Mouse (Mus musculus): ENCODE measurements around the gene Arhgef28. TPM values are rescaled to one million over a fixed set of nuclear protein-coding genes. Genes with fewer than 3 reads are reported as not detected.

The Arhgef28 gene
- polyA plus RNA-seq, 1 experiment from 2014 or later: 23.7 TPM

DNA sequence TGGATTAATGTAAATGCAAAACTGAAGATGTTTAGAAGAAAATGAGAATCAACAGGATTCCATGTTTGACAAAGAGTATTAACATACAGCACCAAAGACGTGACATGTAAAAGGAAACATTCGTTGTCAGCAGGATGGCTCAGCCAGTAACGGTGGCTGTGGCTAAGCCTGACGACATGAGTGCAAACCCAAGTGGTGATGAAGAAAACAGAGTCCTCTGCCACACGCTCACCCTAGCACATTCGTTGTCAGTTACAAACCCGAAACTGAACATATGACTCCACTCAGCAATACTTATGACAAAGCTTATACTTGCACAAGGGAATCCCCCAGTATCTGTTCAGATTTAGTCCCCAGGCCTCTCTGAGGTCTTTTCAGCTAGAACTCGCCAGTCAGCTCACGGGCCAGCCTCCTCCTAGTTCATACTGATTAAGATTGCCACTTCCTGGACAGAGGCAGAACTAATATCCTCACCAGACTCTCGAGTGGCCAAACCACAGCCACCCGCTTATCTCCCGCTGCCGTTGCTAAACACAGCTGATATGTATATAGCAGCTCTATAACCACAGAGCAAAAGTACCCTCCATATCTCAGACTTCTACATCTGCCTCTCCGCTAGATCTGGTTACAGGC is 82.0 kb downstream of the Arhgef28 start:
- no peaks in the 10 kb centered on the region for H3K27me3 ChIP-seq
- H3K27ac ChIP-seq: no peak overlapping the region
- H3K4me3 ChIP-seq (replicated peaks): no peak overlapping the region
- WGBS: 80% methylated on average over 14 of the region's 14 CpGs
- H3K4me1 ChIP-seq (replicated peaks): peaks cover 17% of the 10 kb centered on the region
- H3K9ac ChIP-seq (replicated peaks): no peak overlapping the region
- no peak for ATAC-seq (ENCODE audit: insufficient number of reproducible peaks, insufficient read depth, low FRiP score, low TSS enrichment, low read depth)
- H3K4me2 ChIP-seq: no peak overlapping the region
- 0 out of 2 replicates have a peak, but pooled peaks cover 3% of the 10 kb centered on the region for H3K9me3 ChIP-seq
- H3K36me3 ChIP-seq: no peaks in the 10 kb centered on the region

- no peak overlapping the region for H3K4me2 ChIP-seq
Measured at GRCm38 (mm10) chr13:98122766-98123165, 83.5 kb downstream of the Arhgef28 start.

GRCm38 (mm10) chr13:98121993-98122392 is 84.2 kb downstream of the Arhgef28 start:
- WGBS: 80% methylated on average over 5 of the region's 5 CpGs
- Histone ChIP-seq H3K27me3 (no peaks in the 10 kb centered on the region), H3K27ac (no peak overlapping the region), H3K36me3 (no peaks in the 10 kb centered on the region), H3K4me1 (replicated peaks) (peaks cover 25% of the 10 kb centered on the region), H3K4me3 (replicated peaks) (no peak overlapping the region), H3K9ac (replicated peaks) (no peak overlapping the region), H3K4me2 (no peak overlapping the region), H3K9me3 (0 out of 2 replicates have a peak, but pooled peaks cover 3% of the 10 kb centered on the region)
- no peak for ATAC-seq (ENCODE audit: insufficient number of reproducible peaks, insufficient read depth, low FRiP score, low TSS enrichment, low read depth)

More at GRCm38 (mm10) chr13:98122766-98123165, 83.5 kb downstream of the Arhgef28 start:
- WGBS: 74% methylated on average over 4 of the region's 4 CpGs
- Histone ChIP-seq H3K9me3 (0 out of 2 replicates have a peak, but pooled peaks cover 3% of the 10 kb centered on the region), H3K9ac (replicated peaks) (no peak overlapping the region), H3K27me3 (no peaks in the 10 kb centered on the region), H3K4me1 (replicated peaks) (peaks cover 25% of the 10 kb centered on the region), H3K36me3 (no peaks in the 10 kb centered on the region), H3K4me3 (replicated peaks) (no peak overlapping the region), H3K27ac (no peak overlapping the region)
- no peak for ATAC-seq (ENCODE audit: insufficient number of reproducible peaks, insufficient read depth, low FRiP score, low TSS enrichment, low read depth)

- H3K4me3 ChIP-seq (replicated peaks): no peak overlapping the region
- H3K4me2 ChIP-seq: no peak overlapping the region
- H3K36me3 ChIP-seq: no peaks in the 10 kb centered on the region
- no peak for ATAC-seq (ENCODE audit: insufficient number of reproducible peaks, insufficient read depth, low FRiP score, low TSS enrichment, low read depth)
- 0 out of 2 replicates have a peak, but pooled peaks cover 3% of the 10 kb centered on the region for H3K9me3 ChIP-seq
- H3K27ac ChIP-seq: no peak overlapping the region
- no peak overlapping the region for H3K9ac ChIP-seq (replicated peaks)
- WGBS: 87% methylated on average over 4 of the region's 4 CpGs
- peaks cover 25% of the 10 kb centered on the region for H3K4me1 ChIP-seq (replicated peaks)
- H3K27me3 ChIP-seq: 0 out of 2 replicates have a peak, but pooled peaks cover 2% of the 10 kb centered on the region
Measured at GRCm38 (mm10) chr13:98121124-98121470, 85.1 kb downstream of the Arhgef28 start.

DNA sequence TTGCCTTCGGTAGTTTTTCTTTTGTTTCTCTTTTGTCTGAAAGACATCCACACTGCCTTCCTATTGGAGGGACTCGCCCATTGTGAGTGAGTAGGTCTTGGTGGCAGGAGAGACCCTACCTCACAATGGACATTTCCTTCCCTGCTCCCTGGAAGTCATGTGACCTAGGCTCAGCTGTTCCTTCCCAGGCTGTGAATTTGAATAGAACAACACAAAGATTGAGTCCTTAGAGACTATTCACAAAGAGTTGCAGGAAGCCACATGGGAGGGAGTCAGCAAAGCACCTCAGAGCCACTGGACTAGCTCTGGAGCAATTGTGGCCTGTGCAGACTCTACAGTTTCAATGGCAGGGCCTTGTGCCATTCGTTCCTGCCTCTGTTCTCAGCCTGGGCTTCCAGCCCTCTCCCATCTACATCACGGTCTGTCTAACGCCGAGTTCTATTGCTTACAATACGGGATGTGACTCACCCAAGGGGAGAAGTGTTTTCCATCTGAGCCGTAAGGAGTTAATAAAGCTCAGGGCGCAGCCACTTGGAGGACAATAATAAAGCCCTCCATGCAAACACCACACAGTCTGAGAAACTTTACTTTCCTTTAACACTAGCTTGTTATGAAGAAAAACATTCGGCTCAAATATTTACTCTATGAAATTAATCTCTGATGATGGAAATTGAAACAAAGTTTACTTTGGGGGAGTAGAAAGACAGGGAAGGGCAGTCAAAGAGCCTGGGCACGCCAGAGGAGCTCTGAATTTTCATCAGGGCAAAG is 85.7 kb downstream of the Arhgef28 start:
- 80% methylated on average over 11 of the region's 11 CpGs for WGBS
- no peak for ATAC-seq (ENCODE audit: insufficient number of reproducible peaks, insufficient read depth, low FRiP score, low TSS enrichment, low read depth)
- no peak overlapping the region for H3K4me2 ChIP-seq
- H3K9me3 ChIP-seq: 0 out of 2 replicates have a peak, but pooled peaks cover 3% of the 10 kb centered on the region
- no peaks in the 10 kb centered on the region for H3K36me3 ChIP-seq
- 0 out of 2 replicates have a peak, but pooled peaks cover 2% of the 10 kb centered on the region for H3K27me3 ChIP-seq
- H3K27ac ChIP-seq: no peak overlapping the region
- no peak overlapping the region for H3K4me3 ChIP-seq (replicated peaks)
- H3K9ac ChIP-seq (replicated peaks): no peak overlapping the region
- peaks cover 21% of the 10 kb centered on the region for H3K4me1 ChIP-seq (replicated peaks)

DNA sequence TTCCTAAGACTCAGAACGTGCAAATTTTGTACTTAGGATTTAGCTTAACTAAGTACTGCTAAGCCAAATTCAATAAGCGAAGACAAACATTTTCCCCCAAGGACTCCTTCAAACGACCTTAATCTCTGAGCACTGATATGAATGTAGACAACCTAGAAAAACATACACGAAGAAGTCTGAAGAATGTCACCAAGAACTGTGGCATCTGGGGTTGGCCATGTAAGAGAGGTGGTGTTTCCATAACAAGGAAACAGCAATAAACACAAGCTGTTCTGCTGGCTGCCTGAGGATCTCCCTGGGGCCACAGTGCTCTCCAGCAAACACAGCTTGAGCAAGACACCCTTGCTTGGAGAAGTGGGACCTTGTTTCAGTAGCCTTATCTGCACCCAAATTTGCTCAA is 87.9 kb downstream of the Arhgef28 start:
- WGBS: 78% methylated on average over 4 of the region's 4 CpGs
- no peaks in the 10 kb centered on the region for H3K36me3 ChIP-seq
- H3K27me3 ChIP-seq: 0 out of 2 replicates have a peak, but pooled peaks cover 2% of the 10 kb centered on the region
- H3K4me1 ChIP-seq (replicated peaks): peaks cover 8% of the 10 kb centered on the region
- H3K4me3 ChIP-seq (replicated peaks): no peak overlapping the region
- H3K4me2 ChIP-seq: no peak overlapping the region
- 0 out of 2 replicates have a peak, but pooled peaks cover 3% of the 10 kb centered on the region for H3K9me3 ChIP-seq
- no peak overlapping the region for H3K9ac ChIP-seq (replicated peaks)
- no peak for ATAC-seq (ENCODE audit: insufficient number of reproducible peaks, insufficient read depth, low FRiP score, low TSS enrichment, low read depth)
- H3K27ac ChIP-seq: no peak overlapping the region

DNA sequence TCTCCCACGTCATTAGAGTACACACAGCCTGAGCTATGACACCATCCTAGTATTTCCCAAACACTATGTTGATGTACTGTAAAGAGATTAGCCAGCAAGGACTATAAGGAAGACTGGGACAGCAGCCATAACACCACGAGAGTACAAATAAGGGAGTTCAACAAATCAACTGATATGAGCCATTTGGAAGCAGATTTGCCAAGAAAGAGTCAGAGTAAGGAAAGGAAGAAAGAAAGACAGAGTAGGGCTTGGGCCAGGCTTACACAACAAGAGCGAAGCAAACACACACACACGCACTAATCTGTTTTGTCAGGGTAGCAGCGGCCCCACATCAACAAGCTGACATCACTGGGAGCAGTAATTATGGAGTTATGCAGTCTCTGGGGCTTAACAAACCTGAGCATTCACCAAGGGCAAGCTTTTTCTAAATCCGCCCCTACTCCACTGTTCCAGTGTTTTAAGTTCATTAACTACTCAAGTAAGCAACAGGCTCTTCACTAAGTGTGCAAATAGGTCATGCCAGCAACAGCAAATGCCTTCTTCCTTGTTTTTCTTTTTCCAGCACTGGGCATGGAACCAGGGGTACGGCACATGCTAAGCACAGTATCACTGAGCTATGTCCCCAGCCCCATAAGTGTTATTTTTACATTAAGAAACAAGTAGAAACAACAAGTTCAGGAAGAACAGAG is 88.5 kb downstream of the Arhgef28 start:
- Histone ChIP-seq H3K9ac (replicated peaks) (no peak overlapping the region), H3K27ac (peak overlapping the region; percentile 12; the same call in 1 of the 2 replicates), H3K9me3 (0 out of 2 replicates have a peak, but pooled peaks cover 3% of the 10 kb centered on the region), H3K4me3 (replicated peaks) (no peak overlapping the region), H3K4me2 (no peak overlapping the region), H3K4me1 (replicated peaks) (peaks cover 8% of the 10 kb centered on the region), H3K27me3 (0 out of 2 replicates have a peak, but pooled peaks cover 2% of the 10 kb centered on the region), H3K36me3 (no peaks in the 10 kb centered on the region)
- 82% methylated on average over 7 of the region's 7 CpGs for WGBS
- ATAC-seq (ENCODE audit: insufficient number of reproducible peaks, insufficient read depth, low FRiP score, low TSS enrichment, low read depth): no peak

DNA sequence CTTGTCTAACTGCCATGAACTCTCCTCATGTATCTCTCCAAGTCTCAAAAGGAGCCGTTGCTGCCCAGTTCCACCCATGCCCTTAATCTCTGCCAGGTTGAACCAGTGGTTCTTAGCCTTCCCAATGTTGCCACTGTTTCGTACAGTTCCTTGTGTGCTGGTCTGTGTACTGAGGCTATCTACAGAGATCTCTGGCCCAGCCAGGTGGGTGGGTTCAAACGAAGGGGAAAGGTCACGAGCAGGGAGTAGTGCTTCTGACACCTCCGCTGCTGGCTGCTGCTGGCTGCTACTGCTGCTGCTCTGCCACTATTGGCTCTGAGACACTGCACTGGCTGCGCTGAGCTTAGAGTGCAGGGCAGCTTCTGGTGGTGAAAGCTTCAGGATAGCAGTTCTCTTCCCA is 90.6 kb downstream of the Arhgef28 start:
- no peak for ATAC-seq (ENCODE audit: insufficient number of reproducible peaks, insufficient read depth, low FRiP score, low TSS enrichment, low read depth)
- WGBS: 65% methylated on average over 6 of the region's 6 CpGs
- Histone ChIP-seq H3K4me1 (replicated peaks) (peaks cover 8% of the 10 kb centered on the region), H3K36me3 (no peaks in the 10 kb centered on the region), H3K9ac (replicated peaks) (no peak overlapping the region), H3K4me3 (replicated peaks) (no peak overlapping the region), H3K9me3 (0 out of 2 replicates have a peak, but pooled peaks cover 3% of the 10 kb centered on the region), H3K27me3 (0 out of 2 replicates have a peak, but pooled peaks cover 2% of the 10 kb centered on the region), H3K4me2 (no peak overlapping the region), H3K27ac (no peak overlapping the region)

DNA sequence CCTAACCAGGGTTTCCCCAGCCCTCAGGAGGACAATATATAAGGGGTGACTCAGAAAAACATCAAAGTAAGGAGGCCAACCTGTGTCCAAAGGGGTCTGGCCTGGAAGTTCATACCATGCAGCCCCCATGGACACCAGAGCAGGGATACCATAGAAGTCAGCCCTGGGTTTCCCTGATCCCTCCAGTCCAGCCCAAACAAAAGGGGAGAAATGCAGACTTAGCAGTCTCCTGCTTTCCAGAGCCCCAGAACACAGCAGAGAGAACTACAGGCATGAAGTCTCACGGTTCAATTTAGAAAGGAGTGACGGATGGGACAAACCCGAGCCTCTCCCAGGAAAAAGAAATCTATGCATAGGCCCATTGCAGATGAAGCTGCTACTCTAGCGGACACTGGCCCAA is 91.2 kb downstream of the Arhgef28 start:
- Histone ChIP-seq H3K27me3 (0 out of 2 replicates have a peak, but pooled peaks cover 2% of the 10 kb centered on the region), H3K4me2 (no peak overlapping the region), H3K36me3 (no peaks in the 10 kb centered on the region), H3K27ac (no peak overlapping the region), H3K9me3 (0 out of 2 replicates have a peak, but pooled peaks cover 3% of the 10 kb centered on the region), H3K9ac (replicated peaks) (no peak overlapping the region), H3K4me1 (replicated peaks) (peaks cover 8% of the 10 kb centered on the region), H3K4me3 (replicated peaks) (no peak overlapping the region)
- 83% methylated on average over 4 of the region's 4 CpGs for WGBS
- no peak for ATAC-seq (ENCODE audit: insufficient number of reproducible peaks, insufficient read depth, low FRiP score, low TSS enrichment, low read depth)

- WGBS: 36% methylated on average over 7 of the region's 7 CpGs
- Histone ChIP-seq H3K36me3 (no peaks in the 10 kb centered on the region), H3K4me3 (replicated peaks) (no peak overlapping the region), H3K9me3 (no peaks in the 10 kb centered on the region), H3K4me1 (replicated peaks) (0 out of 2 replicates have a peak, but pooled peaks cover 2% of the 10 kb centered on the region), H3K4me2 (no peak overlapping the region), H3K27ac (no peak overlapping the region), H3K27me3 (0 out of 2 replicates have a peak, but pooled peaks cover 2% of the 10 kb centered on the region), H3K9ac (replicated peaks) (no peak overlapping the region)
- no peak for ATAC-seq (ENCODE audit: insufficient number of reproducible peaks, insufficient read depth, low FRiP score, low TSS enrichment, low read depth)
Measured at GRCm38 (mm10) chr13:98112812-98113503, 93.3 kb downstream of the Arhgef28 start.
